Mouse (Mus musculus): ENCODE data around the gene Ttll5. TPM values are rescaled to one million over a fixed set of nuclear protein-coding genes. Genes with fewer than 3 reads are reported as not detected.

Ttll5 gene
- polyA plus RNA-seq, 1 experiment from 2014 or later = 15.5 TPM

GRCm38 (mm10) chr12:86007377-86007776 is 182.9 kb downstream of the Ttll5 start:
- no peak overlapping the region for H3K4me3 ChIP-seq (ENCODE audit: low read depth, low read length)
- peak; percentile 19 for DNase-seq (ENCODE audit: low spot score)
- WGBS = 66% methylated on average over 3 of the region's 3 CpGs
- H3K9ac ChIP-seq (ENCODE audit: low read length) = no peak overlapping the region
- H3K27ac ChIP-seq (ENCODE audit: low read depth, low read length) = no peak overlapping the region
- no peaks in the 10 kb centered on the region for H3K36me3 ChIP-seq (ENCODE audit: control insufficient read depth, insufficient read depth, low read length)
- no peak overlapping the region for H3K4me2 ChIP-seq (ENCODE audit: low read length)
- no peaks in the 10 kb centered on the region for H3K9me3 ChIP-seq (replicated peaks; ENCODE audit: control insufficient read depth, low read length)
- no peaks in the 10 kb centered on the region for H3K27me3 ChIP-seq (replicated peaks; ENCODE audit: control insufficient read depth, insufficient read depth, low read length)
- no peak for ATAC-seq
- H3K4me1 ChIP-seq (ENCODE audit: control insufficient read depth, insufficient read depth, low read length) = no peaks in the 10 kb centered on the region

DNA sequence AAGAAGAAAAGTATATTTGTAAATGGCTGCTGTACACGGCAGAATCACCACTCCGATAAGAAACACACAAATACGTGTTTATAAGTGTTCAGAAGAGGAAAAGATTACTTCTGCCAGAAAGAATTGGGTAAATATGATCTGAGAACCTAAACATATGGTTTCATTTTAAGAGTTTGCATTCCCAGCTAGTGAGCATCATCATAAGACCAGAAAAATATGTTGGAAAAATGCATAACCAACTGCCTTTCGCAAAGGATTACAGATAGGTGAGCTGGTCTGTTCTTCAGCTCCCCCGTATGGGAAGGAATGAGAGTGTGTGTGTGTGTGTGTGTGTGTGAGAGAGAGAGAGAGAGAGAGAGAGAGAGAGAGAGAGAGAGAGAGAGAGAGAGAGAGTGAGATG is 186.2 kb downstream of the Ttll5 start:
- DNase-seq (ENCODE audit: low spot score) (no peak), ATAC-seq (no peak)
- Histone ChIP-seq H3K4me1 (ENCODE audit: control insufficient read depth, insufficient read depth, low read length) (no peaks in the 10 kb centered on the region), H3K4me3 (ENCODE audit: low read depth, low read length) (no peak overlapping the region), H3K4me2 (ENCODE audit: low read length) (no peak overlapping the region), H3K9ac (ENCODE audit: low read length) (no peak overlapping the region), H3K27me3 (replicated peaks; ENCODE audit: control insufficient read depth, insufficient read depth, low read length) (no peaks in the 10 kb centered on the region), H3K36me3 (ENCODE audit: control insufficient read depth, insufficient read depth, low read length) (no peaks in the 10 kb centered on the region), H3K9me3 (replicated peaks; ENCODE audit: control insufficient read depth, low read length) (no peaks in the 10 kb centered on the region), H3K27ac (ENCODE audit: low read depth, low read length) (no peak overlapping the region)
- 87% methylated on average over 5 of the region's 5 CpGs for WGBS

GRCm38 (mm10) chr12:86012195-86012594 is 187.7 kb downstream of the Ttll5 start:
- DNase-seq (ENCODE audit: low spot score) (no peak), ATAC-seq (no peak)
- H3K36me3 ChIP-seq (ENCODE audit: control insufficient read depth, insufficient read depth, low read length) = no peaks in the 10 kb centered on the region

GRCm38 (mm10) chr12:86014174-86014573 is 189.7 kb downstream of the Ttll5 start:
- no peak for ATAC-seq
- no peak overlapping the region for H3K9ac ChIP-seq (ENCODE audit: low read length)
- no peaks in the 10 kb centered on the region for H3K36me3 ChIP-seq (ENCODE audit: control insufficient read depth, insufficient read depth, low read length)
- H3K4me2 ChIP-seq (ENCODE audit: low read length) = no peak overlapping the region
- H3K27me3 ChIP-seq (replicated peaks; ENCODE audit: control insufficient read depth, insufficient read depth, low read length) = no peaks in the 10 kb centered on the region
- H3K9me3 ChIP-seq (replicated peaks; ENCODE audit: control insufficient read depth, low read length) = no peaks in the 10 kb centered on the region
- no peak for DNase-seq (ENCODE audit: low spot score)
- WGBS = 84% methylated on average over 2 of the region's 2 CpGs
- H3K4me1 ChIP-seq (ENCODE audit: control insufficient read depth, insufficient read depth, low read length) = no peaks in the 10 kb centered on the region
- no peak overlapping the region for H3K27ac ChIP-seq (ENCODE audit: low read depth, low read length)
- H3K4me3 ChIP-seq (ENCODE audit: low read depth, low read length) = no peak overlapping the region

More at GRCm38 (mm10) chr12:86012195-86012594, 187.7 kb downstream of the Ttll5 start:
- Histone ChIP-seq H3K9me3 (replicated peaks; ENCODE audit: control insufficient read depth, low read length) (no peaks in the 10 kb centered on the region), H3K9ac (ENCODE audit: low read length) (no peak overlapping the region), H3K4me2 (ENCODE audit: low read length) (no peak overlapping the region), H3K4me3 (ENCODE audit: low read depth, low read length) (no peak overlapping the region), H3K27me3 (replicated peaks; ENCODE audit: control insufficient read depth, insufficient read depth, low read length) (no peaks in the 10 kb centered on the region), H3K27ac (ENCODE audit: low read depth, low read length) (no peak overlapping the region), H3K4me1 (ENCODE audit: control insufficient read depth, insufficient read depth, low read length) (no peaks in the 10 kb centered on the region)
- WGBS = 74% methylated on average over 2 of the region's 2 CpGs

GRCm38 (mm10) chr12:86014621-86015020 is 190.2 kb downstream of the Ttll5 start:
- ATAC-seq (no peak), DNase-seq (ENCODE audit: low spot score) (no peak)
- Histone ChIP-seq H3K4me2 (ENCODE audit: low read length) (no peak overlapping the region), H3K4me3 (ENCODE audit: low read depth, low read length) (no peak overlapping the region), H3K27me3 (replicated peaks; ENCODE audit: control insufficient read depth, insufficient read depth, low read length) (no peaks in the 10 kb centered on the region), H3K9me3 (replicated peaks; ENCODE audit: control insufficient read depth, low read length) (no peaks in the 10 kb centered on the region), H3K27ac (ENCODE audit: low read depth, low read length) (no peak overlapping the region), H3K36me3 (ENCODE audit: control insufficient read depth, insufficient read depth, low read length) (no peaks in the 10 kb centered on the region), H3K9ac (ENCODE audit: low read length) (no peak overlapping the region), H3K4me1 (ENCODE audit: control insufficient read depth, insufficient read depth, low read length) (no peaks in the 10 kb centered on the region)
- WGBS = 92% methylated on average over 3 of the region's 3 CpGs

- Histone ChIP-seq H3K4me1 (ENCODE audit: control insufficient read depth, insufficient read depth, low read length) (no peaks in the 10 kb centered on the region), H3K4me2 (ENCODE audit: low read length) (no peak overlapping the region), H3K36me3 (ENCODE audit: control insufficient read depth, insufficient read depth, low read length) (no peaks in the 10 kb centered on the region), H3K27me3 (replicated peaks; ENCODE audit: control insufficient read depth, insufficient read depth, low read length) (no peaks in the 10 kb centered on the region), H3K9ac (ENCODE audit: low read length) (no peak overlapping the region), H3K9me3 (replicated peaks; ENCODE audit: control insufficient read depth, low read length) (no peaks in the 10 kb centered on the region), H3K27ac (ENCODE audit: low read depth, low read length) (no peak overlapping the region), H3K4me3 (ENCODE audit: low read depth, low read length) (no peak overlapping the region)
- ATAC-seq = no peak
- WGBS = 70% methylated on average over 2 of the region's 2 CpGs
- no peak for DNase-seq (ENCODE audit: low spot score)
Measured at GRCm38 (mm10) chr12:86015114-86015513, 190.7 kb downstream of the Ttll5 start.

DNA sequence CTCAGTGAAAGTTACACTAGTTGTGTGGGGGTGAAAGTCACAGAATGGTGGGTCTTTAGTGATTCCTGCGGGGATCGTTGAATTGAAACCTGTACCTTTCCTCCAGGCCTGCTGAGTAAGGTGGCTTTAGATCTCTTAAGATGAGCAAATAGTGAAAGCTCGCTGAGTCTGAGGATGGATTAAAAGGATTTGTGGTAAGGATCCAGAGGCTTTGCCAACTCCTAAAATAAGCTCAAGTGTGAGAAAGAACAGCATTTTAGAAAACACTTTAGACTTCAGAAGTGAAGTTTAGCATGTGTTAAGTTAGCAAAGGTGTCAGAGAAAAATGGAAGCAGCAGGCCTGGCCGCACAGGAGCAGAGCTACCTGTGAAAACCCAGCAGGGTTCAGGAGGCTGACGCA is 192.9 kb downstream of the Ttll5 start:
- Histone ChIP-seq H3K36me3 (ENCODE audit: control insufficient read depth, insufficient read depth, low read length) (no peaks in the 10 kb centered on the region), H3K27me3 (replicated peaks; ENCODE audit: control insufficient read depth, insufficient read depth, low read length) (no peaks in the 10 kb centered on the region), H3K9me3 (replicated peaks; ENCODE audit: control insufficient read depth, low read length) (no peaks in the 10 kb centered on the region), H3K27ac (ENCODE audit: low read depth, low read length) (no peak overlapping the region), H3K4me1 (ENCODE audit: control insufficient read depth, insufficient read depth, low read length) (no peaks in the 10 kb centered on the region), H3K4me3 (ENCODE audit: low read depth, low read length) (no peak overlapping the region), H3K4me2 (ENCODE audit: low read length) (no peak overlapping the region), H3K9ac (ENCODE audit: low read length) (no peak overlapping the region)
- DNase-seq (ENCODE audit: low spot score) (no peak), ATAC-seq (no peak)
- WGBS = 68% methylated on average over 5 of the region's 5 CpGs

DNA sequence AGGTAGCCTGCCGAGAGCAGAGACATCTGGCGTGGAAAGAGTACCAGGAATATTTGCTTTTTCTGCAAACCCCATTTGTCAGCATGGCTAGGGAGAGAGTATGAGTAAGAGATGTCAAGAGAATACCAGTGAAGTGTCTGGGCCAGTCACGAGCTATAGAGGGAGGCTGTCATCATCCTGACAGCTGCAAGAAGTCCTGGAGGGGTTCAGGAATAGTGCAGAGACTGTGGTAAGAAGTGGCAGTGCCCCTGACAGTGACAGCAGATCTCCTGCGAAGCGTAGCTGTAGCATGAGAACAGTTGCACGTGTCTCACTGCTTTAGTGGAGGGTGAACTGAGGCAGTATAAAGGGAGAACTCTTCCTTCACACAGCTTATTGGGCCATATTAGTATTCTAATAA is 197.1 kb downstream of the Ttll5 start:
- no peak for DNase-seq (ENCODE audit: low spot score)
- Histone ChIP-seq H3K4me2 (ENCODE audit: low read length) (no peak overlapping the region), H3K27me3 (replicated peaks; ENCODE audit: control insufficient read depth, insufficient read depth, low read length) (no peaks in the 10 kb centered on the region), H3K9ac (ENCODE audit: low read length) (no peak overlapping the region), H3K27ac (ENCODE audit: low read depth, low read length) (no peak overlapping the region), H3K4me1 (ENCODE audit: control insufficient read depth, insufficient read depth, low read length) (peaks cover 4% of the 10 kb centered on the region; the same call in 1 of the 2 replicates), H3K36me3 (ENCODE audit: control insufficient read depth, insufficient read depth, low read length) (no peaks in the 10 kb centered on the region), H3K9me3 (replicated peaks; ENCODE audit: control insufficient read depth, low read length) (no peaks in the 10 kb centered on the region), H3K4me3 (ENCODE audit: low read depth, low read length) (no peak overlapping the region)
- no peak for ATAC-seq
- WGBS = 85% methylated on average over 6 of the region's 6 CpGs

DNA sequence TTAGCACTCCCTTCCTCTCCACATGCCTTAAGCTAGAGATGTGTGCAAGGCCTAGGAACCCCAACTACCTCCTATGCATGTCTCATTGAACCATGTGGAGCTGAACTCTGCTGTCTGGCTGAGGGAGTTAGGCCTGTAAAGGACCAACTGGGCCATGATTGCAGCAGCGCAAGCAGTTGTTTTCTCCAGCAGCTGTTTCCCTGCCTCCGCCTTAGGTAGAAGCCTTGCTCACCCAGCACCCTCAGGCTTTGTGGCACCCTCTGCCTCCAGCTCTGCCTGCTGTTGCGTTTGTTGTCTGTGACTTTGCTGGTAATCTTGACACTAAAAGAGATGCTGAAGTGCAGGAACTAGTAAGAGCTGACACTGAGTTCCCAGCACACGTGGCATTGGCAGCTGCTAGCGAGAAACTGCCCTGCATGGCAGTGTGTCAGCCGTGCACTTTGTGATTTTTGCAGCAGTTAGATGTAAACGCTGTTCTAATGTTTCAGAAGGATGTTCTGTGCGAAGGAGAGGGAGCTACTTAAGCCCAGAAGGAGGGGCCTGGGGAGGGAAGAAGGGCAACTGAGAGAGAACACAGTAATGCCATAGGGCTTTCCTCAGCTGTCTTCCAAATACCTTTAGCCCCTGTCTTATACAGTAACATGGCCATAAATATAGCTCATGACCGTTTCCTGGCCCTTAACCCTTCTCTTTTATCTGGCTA is 198.0 kb downstream of the Ttll5 start:
- DNase-seq (ENCODE audit: low spot score) = no peak
- Histone ChIP-seq H3K4me3 (ENCODE audit: low read depth, low read length) (no peak overlapping the region), H3K9me3 (replicated peaks; ENCODE audit: control insufficient read depth, low read length) (no peaks in the 10 kb centered on the region), H3K4me2 (ENCODE audit: low read length) (no peak overlapping the region), H3K9ac (ENCODE audit: low read length) (no peak overlapping the region), H3K27me3 (replicated peaks; ENCODE audit: control insufficient read depth, insufficient read depth, low read length) (no peaks in the 10 kb centered on the region), H3K27ac (ENCODE audit: low read depth, low read length) (no peak overlapping the region), H3K36me3 (ENCODE audit: control insufficient read depth, insufficient read depth, low read length) (no peaks in the 10 kb centered on the region), H3K4me1 (ENCODE audit: control insufficient read depth, insufficient read depth, low read length) (peaks cover 4% of the 10 kb centered on the region; the same call in 1 of the 2 replicates)
- 83% methylated on average over 9 of the region's 9 CpGs for WGBS
- ATAC-seq = no peak
